Mouse (Mus musculus): Measurements from ENCODE around the gene Abcc2.

DNA sequence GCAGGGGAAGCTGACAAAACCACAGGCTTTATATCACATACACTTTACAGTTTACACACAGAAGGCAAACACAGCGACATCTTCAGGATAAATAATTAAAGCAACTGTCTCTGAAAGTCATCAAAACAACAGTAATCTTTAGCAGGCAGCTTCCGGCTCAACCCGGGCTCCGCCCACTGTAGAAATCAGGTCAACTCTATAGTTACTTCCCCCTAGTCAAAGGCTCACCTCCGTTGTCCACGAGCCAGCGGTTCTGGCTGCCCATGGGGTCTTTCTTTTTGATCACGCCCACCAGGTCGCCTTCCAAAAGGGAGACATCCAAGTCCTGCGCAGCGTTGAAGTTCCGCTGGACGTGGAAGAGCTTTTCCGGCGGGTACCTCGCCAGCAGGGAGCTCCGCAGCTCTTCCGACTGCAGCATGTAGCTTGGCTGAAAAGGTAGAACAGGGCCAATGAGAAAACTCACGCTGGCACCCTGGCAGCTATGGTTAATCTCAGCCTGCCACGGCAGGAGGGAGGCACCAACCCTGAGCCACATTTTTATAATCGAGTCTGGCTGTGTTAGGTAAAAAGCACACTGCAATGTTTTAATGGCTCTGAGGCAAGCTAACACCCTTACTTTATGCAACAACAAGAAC is 70.1 kb downstream of the Abcc2 start:
- TF ChIP-seq CTCF (IDR thresholded peaks at IDR 0.05; ENCODE audit: insufficient read depth, low read depth, low read length) (no peak), POLR2A (IDR thresholded peaks at IDR 0.05; ENCODE audit: insufficient read depth, low read depth, low read length) (no peak)

Data from olfactory bulb, adult 2 months (tissue).